Mouse (Mus musculus) gonadal fat pad, adult 2 months (tissue): ENCODE data around the gene Mylk4. TPM values are rescaled to one million over a fixed set of nuclear protein-coding genes. Genes with fewer than 3 reads are reported as not detected.

ENCODE experiments used
- polyA plus RNA-seq: library from polyadenylated mRNA; depleted of rRNA; stranded (reverse); fragments of >200 nt; gene quantifications from 2 replicates; pipeline ENCODE4 v1.2.3, GENCODE M21; 2012; rRNA removed

Gene Mylk4
- polyA plus RNA-seq, 1 experiment: 0.15 TPM

Other genes with a start within 250 kb of the Mylk4 start
- gene Wrnip1, start 18.1 kb upstream of the Mylk4 start, polyA plus RNA-seq: 27.3 and 28.1 TPM in 2 replicates
- gene D930007J09Rik, start 18.9 kb upstream of the Mylk4 start, polyA plus RNA-seq: 0.50 TPM in 1 of 2 replicates, not detected in the other
- gene Serpinb1a, start 67.2 kb upstream of the Mylk4 start, polyA plus RNA-seq: 4.1 and 6.2 TPM in 2 replicates
- gene Serpinb1c, start 114.3 kb upstream of the Mylk4 start, polyA plus RNA-seq: not detected in 2 replicates
- 4.9 and 7.3 TPM in 2 replicates for gene Serpinb6b, start 181.3 kb upstream of the Mylk4 start, polyA plus RNA-seq
- gene Serpinb9, start 219.3 kb upstream of the Mylk4 start, polyA plus RNA-seq: 11.6 and 14.1 TPM in 2 replicates
- 0.04 and 0.14 TPM in 2 replicates for gene Serpinb9b, start 243.5 kb upstream of the Mylk4 start, polyA plus RNA-seq